Mouse (Mus musculus) kidney, postnatal 0 days (tissue): ENCODE measurements around the gene Phf12. TPM values are rescaled to one million over a fixed set of nuclear protein-coding genes. Genes with fewer than 3 reads are reported as not detected.
"Not testable (repeated sequence)": the region's sequence is repeated elsewhere in the genome, so short reads cannot be mapped to it uniquely, and the experiment has no call there.

ENCODE experiments used
- ATAC-seq: fragments of 200-750 bp; cut with Nextera tagmentation; replicated peaks from 2 replicates; pipeline ENCODE4 v1.8.0; 2017; ENCODE audit warnings: low read depth, moderate number of reproducible peaks, moderate TSS enrichment, moderate library complexity; ENCODE audit not compliant: low FRiP score
- DNase-seq: peaks from one replicate; pipeline ENCODE4 v3.0.0-alpha.2; 2016; ENCODE audit warnings: low spot score
- H3K27ac ChIP-seq: fragments of 300-500 bp; sonication (generic); 2 replicates; pipeline ENCODE4 v1.5.1; 2014; ENCODE audit warnings: mild to moderate bottlenecking
- H3K27me3 ChIP-seq: fragments of 300-500 bp; sonication (generic); 2 replicates; pipeline ENCODE4 v1.6.1; 2014; ENCODE audit warnings: low read length, mixed read lengths; ENCODE audit not compliant: insufficient read depth
- H3K36me3 ChIP-seq: fragments of 300-500 bp; sonication (generic); 2 replicates; pipeline ENCODE4 v1.6.1; 2014; ENCODE audit warnings: low read length, mixed read lengths; ENCODE audit not compliant: insufficient read depth
- H3K4me1 ChIP-seq: fragments of 300-500 bp; sonication (generic); replicated peaks from 2 replicates; pipeline ENCODE4 v1.6.1; 2014; ENCODE audit warnings: antibody characterized with exemption, low read length, mixed read lengths; ENCODE audit not compliant: insufficient read depth
- H3K4me2 ChIP-seq: fragments of 300-500 bp; sonication (generic); 2 replicates; pipeline ENCODE4 v1.6.1; 2014; ENCODE audit warnings: mild to moderate bottlenecking, low read length, moderate library complexity, mixed read lengths
- H3K4me3 ChIP-seq: fragments of 300-500 bp; sonication (generic); replicated peaks from 2 replicates; pipeline ENCODE4 v1.5.1; 2014; ENCODE audit warnings: low read depth, low read length
- H3K9ac ChIP-seq: fragments of 300-500 bp; sonication (generic); 2 replicates; pipeline ENCODE4 v1.6.1; 2014; ENCODE audit warnings: low read depth, low read length
- H3K9me3 ChIP-seq: fragments of 300-500 bp; sonication (generic); replicated peaks from 2 replicates; pipeline ENCODE4 v1.6.1; 2016; ENCODE audit warnings: low read length, inconsistent platforms, mixed read lengths
- CTCF ChIP-seq: IDR thresholded peaks from 2 replicates; pipeline ENCODE4 v1.5.1; 2016; ENCODE audit warnings: antibody characterized with exemption, low read depth, mild to moderate bottlenecking, moderate library complexity
- WGBS: fragments of 180-500 bp; shearing (Covaris S2); extraction: QIAGEN DNeasy Blood & Tissue Kit; methylation state at CpG from one replicate; pipeline ENCODE4 v1.1.7; 2014; 5-methylcytosine and 5-hydroxymethylcytosine counted together
- polyA plus RNA-seq: library from polyadenylated mRNA; unstranded; fragments of >200 nt; fragmentation: Nextera tagmentation; extraction: Ambion mirVana; gene quantifications from 2 replicates; pipeline ENCODE4 v1.2.1, GENCODE M21; 2015

Phf12 gene
- polyA plus RNA-seq, 1 experiment from 2014 or later = 11.1 TPM

DNA sequence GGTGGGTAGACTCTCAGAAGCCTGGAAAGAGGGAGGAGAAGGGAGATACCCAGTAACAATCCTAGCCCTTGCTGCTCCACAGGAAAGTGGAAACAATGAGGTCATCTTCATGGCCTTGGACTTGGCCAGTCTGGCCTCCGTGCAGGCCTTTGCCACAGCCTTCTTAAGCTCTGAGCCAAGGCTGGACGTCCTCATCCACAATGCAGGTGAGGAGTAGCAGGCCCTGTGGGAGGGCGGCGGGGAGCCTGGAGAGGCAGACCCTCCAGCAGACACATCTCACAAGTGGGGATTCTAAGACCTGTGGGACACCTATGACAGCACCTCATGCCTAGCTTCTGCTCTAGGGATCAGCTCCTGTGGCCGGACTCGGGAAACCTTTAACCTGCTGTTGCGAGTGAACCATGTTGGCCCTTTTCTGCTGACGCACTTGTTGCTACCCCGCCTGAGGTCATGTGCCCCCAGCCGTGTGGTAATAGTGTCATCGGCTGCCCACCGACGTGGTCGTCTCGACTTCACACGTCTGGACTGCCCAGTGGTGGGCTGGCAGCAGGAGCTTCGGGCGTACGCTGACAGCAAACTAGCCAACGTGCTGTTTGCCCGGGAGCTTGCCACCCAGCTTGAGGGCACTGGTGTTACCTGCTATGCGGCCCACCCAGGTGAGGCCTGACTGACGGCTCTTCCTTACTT, 51.5 kb downstream of the Phf12 start:
- H3K4me2 ChIP-seq = no peak overlapping the region
- no peak for TF ChIP-seq CTCF
- no peaks in the 10 kb centered on the region for H3K9me3 ChIP-seq
- H3K36me3 ChIP-seq = peaks cover 9% of the 10 kb centered on the region; the same call in 1 of the 2 replicates
- no peaks in the 10 kb centered on the region for H3K27me3 ChIP-seq
- WGBS = 90% methylated on average over 23 of the region's 23 CpGs
- no peak overlapping the region for H3K27ac ChIP-seq
- ATAC-seq (no peak), DNase-seq (no peak)
- no peak overlapping the region for H3K4me3 ChIP-seq
- H3K4me1 ChIP-seq = peaks cover 12% of the 10 kb centered on the region; the same call in 1 of the 2 replicates
- no peak overlapping the region for H3K9ac ChIP-seq

DNA sequence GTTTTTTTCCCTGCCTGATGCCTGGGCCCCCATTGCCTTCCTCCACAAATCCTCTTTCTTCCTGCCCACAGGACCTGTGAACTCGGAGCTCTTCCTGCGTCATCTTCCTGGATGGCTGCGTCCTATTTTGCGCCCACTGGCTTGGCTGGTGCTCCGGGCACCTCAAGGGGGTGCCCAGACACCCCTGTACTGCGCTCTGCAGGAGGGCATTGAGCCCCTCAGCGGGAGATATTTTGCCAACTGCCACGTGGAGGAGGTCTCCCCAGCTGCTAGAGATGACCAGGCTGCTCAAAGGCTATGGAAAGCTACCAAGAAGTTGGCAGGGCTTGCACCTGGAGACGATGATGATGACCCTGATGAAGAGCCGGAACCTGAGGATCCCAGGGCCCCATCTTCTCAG, 54.2 kb downstream of the Phf12 start:
- no peak overlapping the region for H3K9ac ChIP-seq
- no peak for TF ChIP-seq CTCF
- no peaks in the 10 kb centered on the region for H3K27me3 ChIP-seq
- 84% methylated on average over 10 of the region's 10 CpGs for WGBS
- H3K4me3 ChIP-seq = no peak overlapping the region
- no peak overlapping the region for H3K27ac ChIP-seq
- DNase-seq = no peak
- H3K4me2 ChIP-seq = no peak overlapping the region
- no peaks in the 10 kb centered on the region for H3K36me3 ChIP-seq
- ATAC-seq = no peak
- no peaks in the 10 kb centered on the region for H3K9me3 ChIP-seq
- H3K4me1 ChIP-seq = peaks cover 7% of the 10 kb centered on the region; the same call in 1 of the 2 replicates

DNA sequence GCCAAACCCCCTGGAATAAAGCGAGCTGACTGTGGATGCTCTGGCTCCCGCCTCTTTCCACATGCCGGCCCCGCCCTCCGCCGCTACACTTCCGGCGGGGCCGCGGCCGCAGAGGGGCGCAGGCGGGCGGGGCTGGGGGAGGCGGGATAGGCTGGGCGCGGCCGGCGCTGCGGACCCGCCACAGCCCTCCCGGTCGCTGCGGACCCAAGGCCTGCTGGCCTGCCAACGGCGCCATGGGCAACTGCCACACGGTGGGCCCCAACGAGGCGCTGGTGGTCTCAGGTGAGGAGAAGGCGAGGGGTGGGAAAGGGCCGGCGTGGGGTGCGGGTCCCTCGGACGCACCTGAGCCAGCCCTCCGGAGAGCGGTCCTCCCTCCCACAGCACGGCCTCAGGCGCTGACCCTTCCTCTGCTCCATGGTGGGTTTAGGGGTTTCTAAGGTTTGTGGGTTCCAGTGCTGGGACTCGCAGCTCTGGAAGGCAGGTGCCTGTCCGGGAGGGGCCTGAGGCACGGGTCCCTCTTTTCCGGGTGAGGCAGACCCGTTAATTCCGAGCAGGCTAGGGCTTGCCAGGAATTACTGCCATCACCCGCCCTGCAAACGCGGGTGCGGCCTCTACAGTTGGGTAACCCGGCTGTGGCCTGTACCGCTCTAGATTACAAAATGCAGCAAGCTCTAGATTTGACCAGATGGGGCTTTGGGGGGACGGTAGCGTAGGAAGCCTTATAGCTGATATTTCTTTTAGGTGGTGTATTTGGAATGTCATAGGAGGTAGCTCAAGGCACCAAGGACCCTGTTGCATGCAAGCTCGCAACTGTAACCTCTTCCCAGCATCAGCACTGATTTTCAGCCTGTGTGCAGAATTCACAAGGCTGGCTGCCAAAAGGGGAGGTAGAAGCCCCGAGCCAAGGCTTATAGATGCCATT, 55.5 kb downstream of the Phf12 start, which contains the start of gene Flot2:
Gene Flot2, plus strand, starts transcription at position 101 of the 922 bp plus-strand sequence.
- peak; percentile 25; the same call in 1 of the 2 replicates for TF ChIP-seq CTCF
- Histone ChIP-seq H3K4me1 (peaks cover 5% of the 10 kb centered on the region; the same call in 1 of the 2 replicates), H3K9me3 (no peaks in the 10 kb centered on the region), H3K36me3 (no peaks in the 10 kb centered on the region), H3K27ac (peak within 1 kb of the TSS; percentile 78), H3K4me3 (peak within 1 kb of the TSS; percentile 92), H3K9ac (peak within 1 kb of the TSS; percentile 91), H3K4me2 (peak within 1 kb of the TSS; percentile 83), H3K27me3 (no peaks in the 10 kb centered on the region)
- ATAC-seq (peak; percentile 82), DNase-seq (peak; percentile 81)
- 2% methylated on average over 52 of the region's 55 CpGs for WGBS

DNA sequence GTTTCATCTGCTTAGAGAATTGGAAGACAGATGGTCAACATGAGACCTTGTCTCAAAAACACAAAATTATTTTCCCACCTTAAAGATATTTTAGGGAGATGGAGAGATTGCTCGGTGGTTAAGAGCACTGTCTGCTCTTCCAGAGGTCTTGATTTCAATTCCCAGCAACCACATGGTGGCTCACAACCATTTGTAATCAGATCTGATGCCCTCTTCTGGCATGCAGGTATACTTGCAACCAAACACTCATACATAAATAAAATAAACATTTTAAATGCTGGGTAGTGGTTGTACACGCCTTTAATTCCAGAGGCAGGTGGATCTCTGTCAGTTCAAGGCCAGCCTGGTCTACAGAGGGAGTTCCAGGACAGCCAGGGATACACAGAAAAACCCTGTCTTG, 58.3 kb downstream of the Phf12 start:
- 65% methylated on average over 2 of the region's 2 CpGs for WGBS
- peaks cover 5% of the 10 kb centered on the region; the same call in 1 of the 2 replicates for H3K4me1 ChIP-seq
- DNase-seq (no peak), ATAC-seq (no peak)
- H3K36me3 ChIP-seq = no peaks in the 10 kb centered on the region
- H3K27ac ChIP-seq = no peak overlapping the region
- no peak overlapping the region for H3K4me2 ChIP-seq
- peak; percentile 57 for TF ChIP-seq CTCF
- H3K4me3 ChIP-seq = no peak overlapping the region
- no peaks in the 10 kb centered on the region for H3K9me3 ChIP-seq
- H3K27me3 ChIP-seq = no peaks in the 10 kb centered on the region
- no peak overlapping the region for H3K9ac ChIP-seq

DNA sequence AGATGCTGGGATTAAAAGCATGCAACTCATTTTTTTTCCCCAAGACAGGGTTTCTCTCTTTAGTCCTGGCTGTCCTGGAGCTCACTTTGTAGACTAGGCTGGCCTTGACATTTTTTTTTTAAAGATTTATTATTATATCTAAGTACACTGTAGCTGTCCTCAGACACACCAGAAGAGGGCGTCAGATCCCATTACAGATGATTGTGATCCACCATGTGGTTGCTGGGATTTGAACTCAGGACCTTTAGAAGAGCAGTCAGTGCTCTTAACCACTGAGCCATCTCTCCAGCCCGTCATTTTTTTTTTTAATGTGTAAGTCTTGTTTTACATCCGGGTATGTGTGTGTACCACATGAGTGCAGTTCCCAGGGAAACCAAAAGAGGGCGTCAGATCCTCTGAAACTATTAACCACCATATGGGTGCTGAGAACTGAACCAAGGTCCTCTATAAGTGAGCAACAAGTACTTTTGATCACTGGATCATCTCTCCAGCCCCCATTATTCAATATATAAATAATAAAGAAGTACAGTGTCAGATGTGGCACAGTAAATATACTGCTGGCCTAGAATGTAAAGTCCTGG, 59.8 kb downstream of the Phf12 start:
- DNase-seq, H3K4me2 ChIP-seq, H3K27ac ChIP-seq, H3K36me3 ChIP-seq, H3K4me3 ChIP-seq, H3K9me3 ChIP-seq, ATAC-seq, H3K9ac ChIP-seq, H3K4me1 ChIP-seq, H3K27me3 ChIP-seq: not testable (repeated sequence)
- 90% methylated on average over 4 of the region's 4 CpGs for WGBS
- TF ChIP-seq CTCF = 0 out of 2 replicates have a peak, but pooled peaks have one; percentile 7

DNA sequence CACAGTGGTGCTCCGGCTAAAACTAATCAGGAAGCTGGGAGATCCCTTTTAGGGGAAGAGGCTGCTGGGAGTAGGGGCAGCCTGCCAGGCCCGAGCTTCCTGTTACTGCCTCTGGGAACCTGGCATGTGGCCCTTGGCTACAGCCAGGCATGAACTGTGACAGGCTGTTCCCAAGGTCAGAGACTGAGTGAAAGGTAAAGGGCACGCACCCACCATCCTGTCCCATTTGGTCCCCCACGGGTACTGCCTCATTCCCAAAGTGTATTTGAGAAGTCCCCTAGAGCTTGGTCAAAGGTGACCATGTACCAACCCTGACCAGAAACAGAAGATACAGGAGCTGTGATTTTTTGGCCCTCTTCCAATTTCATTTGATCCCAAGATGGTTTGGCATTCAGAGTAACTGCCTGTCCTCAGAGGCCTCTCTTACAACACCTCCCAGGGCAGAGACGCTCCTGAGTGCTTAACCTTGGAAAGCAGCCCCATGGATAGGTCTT, 62.3 kb downstream of the Phf12 start:
- Histone ChIP-seq H3K4me3 (no peak overlapping the region), H3K4me1 (no peaks in the 10 kb centered on the region), H3K36me3 (no peaks in the 10 kb centered on the region), H3K27me3 (no peaks in the 10 kb centered on the region), H3K27ac (peak overlapping the region; percentile 52; the same call in 1 of the 2 replicates), H3K9me3 (no peaks in the 10 kb centered on the region), H3K9ac (no peak overlapping the region), H3K4me2 (no peak overlapping the region)
- 48% methylated on average over 5 of the region's 5 CpGs for WGBS
- DNase-seq (peak; percentile 24), ATAC-seq (no peak; the same call in 1 of the 2 replicates)
- TF ChIP-seq CTCF = no peak

DNA sequence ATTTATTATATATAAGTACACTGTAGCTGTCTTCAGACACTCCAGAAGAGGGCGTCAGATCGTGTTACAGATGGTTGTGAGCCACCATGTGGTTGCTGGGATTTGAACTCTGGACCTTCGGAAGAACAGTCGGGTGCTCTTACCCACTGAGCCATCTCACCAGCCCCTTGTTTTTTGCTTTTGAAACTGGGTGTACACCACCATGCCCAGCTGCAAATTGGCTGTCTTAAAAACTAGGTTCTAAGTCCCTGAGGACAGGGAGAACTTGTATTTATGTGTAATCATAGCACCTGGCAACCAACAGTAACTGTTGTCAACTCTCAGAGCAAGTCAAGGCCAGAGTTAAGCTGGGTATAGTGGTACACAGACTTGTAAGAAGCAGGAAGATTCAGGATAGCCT, 66.1 kb downstream of the Phf12 start:
- ATAC-seq, H3K36me3 ChIP-seq, H3K4me1 ChIP-seq, H3K9me3 ChIP-seq, DNase-seq, H3K27ac ChIP-seq, H3K4me3 ChIP-seq, H3K27me3 ChIP-seq, H3K9ac ChIP-seq, H3K4me2 ChIP-seq: not testable (repeated sequence)
- WGBS = 95% methylated on average over 3 of the region's 4 CpGs
